In genomic region chr3:55001677-55002076, GRCm38 (mm10) we compare ENCODE assay signal across 21 mouse cellular contexts. TPM values are rescaled to one million over a fixed set of nuclear protein-coding genes. Genes with fewer than 3 reads are reported as not detected.
A peak's percentile ranks its signal among the peaks of the same experiment; 100 is the strongest.
DNase-seq lines count a peak whose midpoint lies in the region; ATAC-seq and TF ChIP-seq lines count a peak whose summit lies in the region.
"Had no signal": no experiment of that assay in that cellular context is flagged by ENCODE, and none has a peak within 500 bp of the region (broad histone marks: within the 10 kb centered on the region; RNA-seq: fewer than 3 reads in every experiment).

No protein-coding gene starts in this region.

- no peaks in the 10 kb centered on the region for H3K27me3 ChIP-seq in kidney, postnatal 0 days (ENCODE audit: insufficient read depth, low read length)
- H3K27me3 ChIP-seq in kidney, embryonic 15.5 days: no peaks in the 10 kb centered on the region
- H3K27me3 ChIP-seq in testis, adult 2 months (ENCODE audit: control insufficient read depth, insufficient read depth, low read length): no peaks in the 10 kb centered on the region
- no peaks in the 10 kb centered on the region for H3K27me3 ChIP-seq in G1E (ENCODE audit: insufficient read depth, low read length)
- no peaks in the 10 kb centered on the region for H3K27me3 ChIP-seq in small intestine, adult 2 months (ENCODE audit: control insufficient read depth, insufficient read depth, low read length)
- H3K27me3 ChIP-seq: heart, embryonic 15.5 days; hindbrain, embryonic 15.5 days had no signal

- H3K9me3 ChIP-seq in kidney, postnatal 0 days (replicated peaks; ENCODE audit: low read length): no peaks in the 10 kb centered on the region
- no peaks in the 10 kb centered on the region for H3K9me3 ChIP-seq in kidney, embryonic 15.5 days (replicated peaks)
- peaks cover 17% of the 10 kb centered on the region for H3K9me3 ChIP-seq in G1E (replicated peaks)
- H3K9me3 ChIP-seq: forebrain, embryonic 12.5 days; heart, embryonic 15.5 days; hindbrain, embryonic 15.5 days had no signal

- no peak overlapping the region for H3K27ac ChIP-seq in kidney, postnatal 0 days
- H3K27ac ChIP-seq in kidney, embryonic 15.5 days: no peak overlapping the region
- H3K27ac ChIP-seq in testis, adult 2 months (ENCODE audit: control insufficient read depth, insufficient read depth, low read depth, low read length): no peak overlapping the region
- H3K27ac ChIP-seq in small intestine, adult 2 months (ENCODE audit: insufficient read depth, low read depth, low read length): no peak overlapping the region
- H3K27ac ChIP-seq: forebrain, embryonic 12.5 days; heart, embryonic 15.5 days; hindbrain, embryonic 15.5 days had no signal

- TF ChIP-seq POLR2A in testis, adult 2 months (IDR thresholded peaks at IDR 0.05; ENCODE audit: control insufficient read depth, low read depth, low read length): no peak
- TF ChIP-seq POLR2A in small intestine, adult 2 months (IDR thresholded peaks at IDR 0.05; ENCODE audit: low read depth, low read length): no peak

- 64% methylated on average over 4 of the region's 4 CpGs for WGBS in kidney, postnatal 0 days
- WGBS in kidney, embryonic 15.5 days: 67% methylated on average over 4 of the region's 4 CpGs
- 66% methylated on average over 4 of the region's 4 CpGs for WGBS in small intestine, adult 2 months

- no peak overlapping the region for H3K4me3 ChIP-seq in kidney, postnatal 0 days (replicated peaks; ENCODE audit: low read depth, low read length)
- no peak overlapping the region for H3K4me3 ChIP-seq in kidney, embryonic 15.5 days (replicated peaks)
- no peak overlapping the region for H3K4me3 ChIP-seq in testis, adult 2 months (ENCODE audit: control insufficient read depth, low read depth, low read length)
- H3K4me3 ChIP-seq in G1E (ENCODE audit: low read depth, low read length): no peak overlapping the region
- H3K4me3 ChIP-seq in small intestine, adult 2 months (ENCODE audit: low read depth, low read length): no peak overlapping the region
- H3K4me3 ChIP-seq: forebrain, embryonic 12.5 days; heart, embryonic 15.5 days; hindbrain, embryonic 15.5 days had no signal

- no peak for ATAC-seq in kidney, postnatal 0 days (replicated peaks; ENCODE audit: low FRiP score, low read depth)
- no peak for ATAC-seq in kidney, embryonic 15.5 days (replicated peaks; ENCODE audit: low FRiP score)
- ATAC-seq in G1E (ENCODE audit: extremely low read depth, insufficient number of reproducible peaks, low FRiP score, poor library complexity, severe bottlenecking): no peak
- ATAC-seq: CD4-positive, CD25-positive, alpha-beta regulatory T cell, adult 4 months; lung, postnatal 0 days had no signal

- DNase-seq in kidney, postnatal 0 days (ENCODE audit: low spot score): no peak
- no peak for DNase-seq in testis, postnatal 10 days (ENCODE audit: low spot score)
- no peak for DNase-seq in G1E (ENCODE audit: low spot score)
- no peak for DNase-seq in spleen, postnatal 10 days (ENCODE audit: low spot score in 2 of 2)
- DNase-seq in lung, adult 18-20 months: no peak
- DNase-seq: cerebellum, adult 18-20 months; cerebellum, postnatal 36 days; heart, adult 11 months; kidney, adult 18-20 months; kidney, postnatal 4 days had no signal

- H3K4me2 ChIP-seq in kidney, postnatal 0 days (ENCODE audit: low read length): no peak overlapping the region
- no peak overlapping the region for H3K4me2 ChIP-seq in kidney, embryonic 15.5 days
- H3K4me2 ChIP-seq: forebrain, embryonic 12.5 days; heart, embryonic 15.5 days; hindbrain, embryonic 15.5 days had no signal

- H3K36me3 ChIP-seq in kidney, postnatal 0 days (ENCODE audit: insufficient read depth, low read length): no peaks in the 10 kb centered on the region
- no peaks in the 10 kb centered on the region for H3K36me3 ChIP-seq in kidney, embryonic 15.5 days
- no peaks in the 10 kb centered on the region for H3K36me3 ChIP-seq in testis, adult 2 months (ENCODE audit: control insufficient read depth, insufficient read depth, low read length)
- H3K36me3 ChIP-seq in G1E (replicated peaks): no peaks in the 10 kb centered on the region
- H3K36me3 ChIP-seq in small intestine, adult 2 months (ENCODE audit: control insufficient read depth, insufficient read depth, low read length): no peaks in the 10 kb centered on the region
- H3K36me3 ChIP-seq: forebrain, embryonic 12.5 days; heart, embryonic 15.5 days; hindbrain, embryonic 15.5 days had no signal

- no peaks in the 10 kb centered on the region for H3K4me1 ChIP-seq in kidney, postnatal 0 days (replicated peaks; ENCODE audit: insufficient read depth, low read length)
- H3K4me1 ChIP-seq in kidney, embryonic 15.5 days: no peaks in the 10 kb centered on the region
- no peaks in the 10 kb centered on the region for H3K4me1 ChIP-seq in testis, adult 2 months (ENCODE audit: control insufficient read depth, insufficient read depth, low read length)
- H3K4me1 ChIP-seq in G1E (ENCODE audit: insufficient read depth, low read depth, low read length): no peaks in the 10 kb centered on the region
- no peaks in the 10 kb centered on the region for H3K4me1 ChIP-seq in small intestine, adult 2 months (ENCODE audit: control insufficient read depth, insufficient read depth, insufficient read length, low read length)
- H3K4me1 ChIP-seq: forebrain, embryonic 12.5 days; heart, embryonic 15.5 days; hindbrain, embryonic 15.5 days had no signal

- peak; percentile 37 for TF ChIP-seq CTCF in kidney, postnatal 0 days (IDR thresholded peaks at IDR 0.05; ENCODE audit: low read depth)
- TF ChIP-seq CTCF in testis, adult 2 months (IDR thresholded peaks at IDR 0.05; ENCODE audit: control insufficient read depth, insufficient read depth, insufficient replicate concordance, low read depth, low read length): peak; percentile 56; the same call in 1 of the 2 replicates
- TF ChIP-seq CTCF in G1E (IDR thresholded peaks at IDR 0.05; ENCODE audit: low read depth, low read length): 0 out of 2 replicates have a peak, but pooled peaks have one; percentile 8
- TF ChIP-seq CTCF in small intestine, adult 2 months (IDR thresholded peaks at IDR 0.05; ENCODE audit: extremely low read depth, insufficient read length, insufficient replicate concordance, low read depth, low read length): peak; percentile 32; the same call in 1 of the 2 replicates

- H3K9ac ChIP-seq in kidney, postnatal 0 days (ENCODE audit: low read depth, low read length): no peak overlapping the region
- H3K9ac ChIP-seq in kidney, embryonic 15.5 days: no peak overlapping the region
- H3K9ac ChIP-seq: forebrain, embryonic 12.5 days; heart, embryonic 15.5 days; hindbrain, embryonic 15.5 days had no signal

RNA-seq across cellular contexts. Expression of gene Ccna1, which starts 53.6 kb away (rescaled TPM):
- polyA plus RNA-seq in kidney, postnatal 0 days (2015; fragmentation: Nextera tagmentation; extraction: Ambion mirVana): 1.4 and 1.6 TPM in 2 replicates
- polyA plus RNA-seq in kidney, embryonic 15.5 days (2015; fragmentation: Nextera tagmentation; extraction: Ambion mirVana): 2.1 and 2.2 TPM in 2 replicates
- polyA plus RNA-seq in testis, adult 2 months (2012; rRNA removed): 144 and 152 TPM in 2 replicates
- total RNA-seq in G1E (2014; fragmentation: Nextera tagmentation): not detected in 2 replicates
- total RNA-seq in G1E (2017): 0.23 TPM in 1 of 2 replicates, not detected in the other
- not detected in 2 replicates for polyA plus RNA-seq in G1E (2012)
- polyA plus RNA-seq in small intestine, adult 2 months (2012; rRNA removed): 0.20 and 0.32 TPM in 2 replicates
- total RNA-seq: adrenal gland, adult 18-20 months; liver, adult 2 months; megakaryocyte, adult 5-6 weeks had no signal
- polyA plus RNA-seq: CD4-positive, CD25-positive, alpha-beta regulatory T cell, adult 4 months; liver, adult 2 months had no signal

Comparison
In these comparisons a context has a peak if more than half of its experiments do, and no peak if none do; other contexts are left out.
1. RNA of gene Ccna1, which starts 53.6 kb away (polyA plus RNA-seq): 144 to 152 TPM in testis, adult 2 months; 2.1 to 2.2 TPM in kidney, embryonic 15.5 days, 1.4 to 1.6 TPM in kidney, postnatal 0 days, 0.20 to 0.32 TPM in small intestine, adult 2 months and not detected in G1E; every median in the first group is over 10 times any median in the second.
2. Peak in every context shown above with its lines, with median percentiles within 50 percentile points of each other: CTCF ChIP-seq.